Mouse (Mus musculus): ENCODE measurements around the gene Lrrc7.

- TF ChIP-seq CHD2 (IDR thresholded peaks at IDR 0.05; ENCODE audit: low read depth, low read length) (no peak), MAFK (IDR thresholded peaks at IDR 0.05; ENCODE audit: insufficient read depth, low read depth, low read length) (no peak), ZC3H11A (IDR thresholded peaks at IDR 0.05; ENCODE audit: borderline replicate concordance, low read depth, low read length) (no peak)
Observed at GRCm38 (mm10) chr3:158060621-158061291, 501.3 kb downstream of the Lrrc7 start.
